Mouse (Mus musculus): ENCODE measurements around the gene Thnsl2.

GRCm38 (mm10) chr6:71119577-71120254 is 24.5 kb downstream of the Thnsl2 start:
- no peak for TF ChIP-seq CTCF (IDR thresholded peaks at IDR 0.05 in 2 of 3, conservative IDR thresholded peaks at IDR 0.05 in 1 of 3; ENCODE audit: control insufficient read depth in 1 of 3, insufficient read depth in 1 of 3, low read depth in 2 of 3, low read length in 3 of 3, poor library complexity in 1 of 3, severe bottlenecking in 1 of 3)
- TF ChIP-seq POLR2AphosphoS2 (IDR thresholded peaks at IDR 0.05; ENCODE audit: low read length): no peak
- TF ChIP-seq GATA1 (IDR thresholded peaks at IDR 0.05; ENCODE audit: low read depth, low read length): no peak
- TF ChIP-seq ZC3H11A (IDR thresholded peaks at IDR 0.05; ENCODE audit: low read depth, low read length): no peak
- no peak for TF ChIP-seq EP300 (IDR thresholded peaks at IDR 0.05; ENCODE audit: low read depth in 1 of 2, low read length in 2 of 2)
- TF ChIP-seq POLR2A (IDR thresholded peaks at IDR 0.05; ENCODE audit: control insufficient read depth in 1 of 2, insufficient read depth in 1 of 2, low read depth in 1 of 2, low read length in 2 of 2, poor library complexity in 1 of 2): no peak
- TF ChIP-seq ZKSCAN1 (IDR thresholded peaks at IDR 0.05; ENCODE audit: low read depth, low read length): no peak
- no peak for TF ChIP-seq SMC3 (IDR thresholded peaks at IDR 0.05; ENCODE audit: low read depth, low read length)
- TF ChIP-seq POLR2AphosphoS5 (IDR thresholded peaks at IDR 0.05; ENCODE audit: borderline replicate concordance, low read depth, low read length): no peak

Data from MEL (cell line).